Mouse (Mus musculus) megakaryocyte, adult 5-6 weeks (primary cell): ENCODE data around the gene Fam160a2. TPM values are rescaled to one million over a fixed set of nuclear protein-coding genes. Genes with fewer than 3 reads are reported as not detected.
"Not testable (repeated sequence)": the region's sequence is repeated elsewhere in the genome, so short reads cannot be mapped to it uniquely, and the experiment has no call there.

Experiments used
- ATAC-seq: 2 replicates; pipeline ENCODE4 v1.8.0; 2016; ENCODE audit warnings: mild to moderate bottlenecking, inconsistent platforms; ENCODE audit not compliant: poor library complexity, severe bottlenecking
- total RNA-seq, 2 experiments: library from RNA; stranded (forward) in 1 of 2; stranded (reverse) in 1 of 2; fragments of 153-499, 151-499 nt in 1 of 2; fragments of 221-1000, 200-1000 nt in 1 of 2; gene quantifications; 2 replicates each; pipeline versions ENCODE4 v1.2.3 to v1.2.4; 2015 to 2017

Fam160a2 gene
- total RNA-seq, 2 experiments from 2014 or later, result 26.1 to 36.2 TPM

DNA sequence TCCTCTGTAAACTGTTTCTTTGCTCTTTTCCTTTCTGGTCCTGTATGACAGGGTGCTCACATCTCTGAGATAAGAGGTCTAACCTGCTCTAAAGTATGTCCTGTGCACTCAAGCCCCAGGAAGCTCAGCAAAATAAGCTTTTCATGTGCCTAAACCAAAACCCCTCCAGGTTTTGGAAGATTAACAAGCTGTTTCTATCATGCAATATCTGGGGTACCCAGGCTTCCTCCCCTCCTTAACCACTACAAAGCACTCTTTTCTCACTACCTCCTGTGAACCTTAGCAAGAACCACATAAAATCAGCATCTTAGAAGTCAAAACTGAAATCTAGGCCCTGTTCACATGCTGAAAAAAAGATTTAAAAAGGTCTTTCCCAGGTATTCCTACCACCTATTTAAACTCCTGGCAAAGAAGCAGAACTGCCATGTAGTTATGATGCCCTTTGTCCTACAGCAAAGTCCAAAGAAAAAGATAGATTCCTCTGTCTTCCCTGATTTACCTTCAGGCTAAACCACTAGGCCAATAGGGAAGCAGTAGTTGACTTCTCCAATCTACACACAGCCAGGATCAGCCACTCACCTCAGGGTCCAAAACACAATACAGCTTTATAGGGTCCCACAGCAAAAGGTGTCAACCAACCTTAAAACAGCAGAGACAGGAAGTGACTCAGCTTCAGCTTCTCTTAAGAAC lies 4.6 kb downstream of the Fam160a2 start:
- no peak for ATAC-seq

DNA sequence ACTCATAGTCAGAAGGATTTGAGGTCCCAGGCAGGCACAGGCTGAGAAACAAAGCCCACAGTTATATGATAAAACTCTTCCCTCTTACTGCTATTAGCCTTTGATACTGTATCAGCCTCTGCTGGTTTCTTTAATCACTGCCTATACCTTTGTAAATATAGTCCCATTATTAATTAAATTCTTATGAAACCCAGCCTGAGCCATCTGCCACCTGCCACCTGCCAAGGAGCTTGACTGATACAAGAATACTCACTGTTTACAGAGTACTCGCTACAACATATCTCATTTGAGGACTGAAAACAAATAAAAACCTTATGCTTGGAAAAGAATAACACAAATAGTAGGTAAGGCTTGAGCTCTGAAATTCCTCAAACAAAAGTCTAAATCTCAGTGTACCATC lies 5.2 kb downstream of the Fam160a2 start:
- no peak for ATAC-seq

DNA sequence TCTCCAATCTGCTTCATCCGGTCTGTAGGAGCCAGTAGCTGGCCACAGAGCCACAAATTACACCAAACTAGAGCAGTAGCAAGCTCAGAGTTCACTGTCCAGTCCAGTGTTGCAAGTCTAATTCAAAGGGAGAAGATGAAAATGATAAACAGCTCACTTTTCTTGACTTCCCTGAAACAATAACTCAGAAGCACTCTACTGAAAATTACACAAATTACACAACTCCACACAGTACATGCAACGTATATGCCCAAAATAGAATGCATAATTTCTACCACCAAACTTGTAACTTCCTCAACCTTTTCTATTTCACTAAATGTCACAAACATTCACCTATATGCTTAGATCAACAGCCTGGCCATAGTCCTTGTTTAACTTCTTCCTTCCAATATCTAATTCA lies 9.6 kb downstream of the Fam160a2 start:
- ATAC-seq, result peak; percentile 69

DNA sequence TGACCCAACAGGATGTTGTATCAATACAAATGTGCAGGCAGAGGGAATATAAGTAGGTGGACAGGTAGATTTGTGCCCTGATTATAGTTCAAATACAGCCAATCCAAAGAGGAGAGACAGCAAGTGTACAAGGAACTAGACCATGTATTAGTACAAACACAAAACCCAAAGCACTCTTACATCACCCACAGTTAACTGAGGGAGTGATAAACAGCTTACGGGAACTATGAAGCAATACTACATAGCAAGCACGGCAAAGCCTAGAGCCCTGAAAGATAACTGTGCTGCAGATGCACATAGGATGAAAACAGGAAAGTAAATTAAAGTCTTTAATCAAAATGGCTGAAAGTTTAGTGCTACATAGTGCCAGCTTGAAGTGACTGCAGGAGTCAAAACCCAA lies 12.2 kb downstream of the Fam160a2 start:
- ATAC-seq, result peak; percentile 74

DNA sequence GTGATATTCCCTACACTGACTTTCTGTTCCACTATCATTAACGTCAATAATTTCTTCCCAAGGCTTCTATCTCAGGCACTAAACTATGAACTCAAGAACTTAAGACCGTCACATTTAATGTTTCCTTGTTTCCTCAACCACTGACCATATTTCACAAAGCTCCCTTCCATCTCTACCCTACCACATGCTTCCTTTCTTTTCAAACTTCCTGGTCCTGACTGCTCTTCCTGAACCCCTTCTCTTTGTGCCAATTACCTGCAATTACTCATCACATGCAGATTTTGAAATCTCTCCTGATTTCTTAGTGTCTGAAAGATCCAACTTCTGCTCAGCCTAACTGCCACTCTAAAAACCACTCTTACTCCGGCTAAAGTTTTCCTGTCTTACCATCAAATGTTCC lies 19.5 kb downstream of the Fam160a2 start:
- peak; percentile 31; the same call in 1 of the 2 replicates for ATAC-seq

DNA sequence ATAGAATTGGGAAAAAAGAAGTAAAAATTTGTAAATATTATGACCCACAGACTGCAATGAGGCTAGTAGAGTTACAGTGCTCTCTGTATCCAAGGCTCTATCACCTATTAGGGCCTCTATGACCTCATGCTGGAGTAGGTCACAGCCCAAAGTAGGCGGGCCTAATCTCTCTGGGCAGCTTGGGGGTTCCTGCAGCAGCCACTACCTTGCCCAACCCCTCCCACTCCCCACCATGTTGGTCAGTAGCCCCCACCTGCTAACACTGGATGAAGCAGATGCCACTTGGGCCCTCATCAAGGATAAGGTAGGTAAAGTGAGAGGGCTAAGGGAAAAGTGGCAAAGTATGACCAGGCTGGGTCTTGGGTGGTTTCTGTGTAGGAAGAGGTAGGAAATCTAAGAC lies 25.0 kb downstream of the Fam160a2 start, which contains the start of gene Gm5901:
TSS of gene Gm5901 (plus strand) at position 173 of the 400 bp plus-strand sequence.
- ATAC-seq, result no peak

DNA sequence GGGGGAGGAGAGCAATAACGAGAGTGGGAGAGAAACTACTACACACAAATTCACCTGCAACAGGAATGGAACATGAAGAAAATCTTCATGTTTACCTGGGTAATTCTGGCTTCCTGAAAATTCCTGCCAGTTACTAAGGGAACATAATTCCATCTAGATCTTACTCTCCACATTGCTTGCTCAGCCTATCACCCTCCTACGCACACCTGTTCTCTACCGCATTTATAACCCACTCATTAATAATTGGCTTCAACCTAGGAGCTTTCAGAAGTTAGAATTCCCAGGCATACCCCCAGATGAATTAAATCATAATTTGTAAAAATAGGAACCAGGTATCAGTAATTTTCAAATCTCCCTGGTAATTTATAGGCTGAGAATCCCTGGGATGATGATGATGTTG lies 25.9 kb downstream of the Fam160a2 start:
- no peak for ATAC-seq

DNA sequence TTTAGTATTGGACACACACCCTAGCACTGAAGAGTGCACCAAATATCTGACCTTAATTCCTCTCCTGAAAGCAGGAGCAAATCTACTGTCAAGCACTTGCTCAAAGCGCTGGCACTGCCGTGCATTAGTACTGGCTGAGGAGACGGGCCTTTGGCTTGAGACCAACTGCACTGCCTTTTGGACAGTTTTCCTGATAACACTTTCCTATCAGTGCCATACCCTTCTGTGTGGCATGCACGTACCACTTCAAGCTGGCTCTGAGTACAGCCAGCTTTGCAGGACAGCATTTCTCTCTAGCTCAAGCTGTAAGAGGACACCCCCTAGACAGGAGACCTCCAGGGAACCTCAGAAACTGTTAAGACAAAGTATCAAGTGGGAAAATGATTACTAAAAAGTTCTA lies 26.3 kb downstream of the Fam160a2 start:
- peak; percentile 6 for ATAC-seq

DNA sequence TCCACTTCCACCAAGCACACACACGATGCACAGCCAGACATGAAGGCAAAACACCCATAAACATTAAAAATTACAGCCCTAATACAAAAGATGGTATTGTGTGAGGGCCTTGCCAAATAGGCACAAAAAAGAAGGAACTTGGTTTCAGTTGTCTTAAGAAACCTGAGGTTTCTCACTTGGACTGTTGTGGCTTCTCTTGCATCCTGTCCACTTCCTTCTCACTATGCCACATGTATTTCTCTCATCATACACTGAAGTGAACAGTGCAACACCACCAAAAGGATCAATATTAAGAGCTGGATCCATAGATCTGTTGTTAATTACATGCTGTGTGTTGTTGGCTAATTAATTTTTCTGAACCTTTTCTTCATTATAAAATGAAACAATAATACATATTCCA lies 26.9 kb downstream of the Fam160a2 start:
- ATAC-seq, result peak; percentile 90

DNA sequence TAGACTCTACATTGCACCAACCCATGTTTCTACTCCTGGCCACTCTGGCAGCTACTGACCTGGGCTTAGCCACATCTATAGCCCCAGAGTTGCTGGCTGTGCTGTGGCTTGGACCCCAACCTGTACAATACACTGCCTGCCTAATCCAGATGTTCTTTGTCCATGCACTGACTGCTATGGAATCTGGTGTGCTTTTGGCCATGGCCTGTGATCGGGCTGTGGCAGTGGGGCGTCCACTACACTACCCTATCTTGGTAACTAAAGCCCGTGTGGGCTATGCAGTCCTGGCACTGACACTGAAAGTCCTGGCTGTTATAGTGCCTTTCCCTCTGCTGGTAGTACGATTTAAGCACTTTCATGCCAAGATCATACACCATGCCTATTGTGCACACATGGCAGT lies 31.3 kb downstream of the Fam160a2 start:
- no peak for ATAC-seq

DNA sequence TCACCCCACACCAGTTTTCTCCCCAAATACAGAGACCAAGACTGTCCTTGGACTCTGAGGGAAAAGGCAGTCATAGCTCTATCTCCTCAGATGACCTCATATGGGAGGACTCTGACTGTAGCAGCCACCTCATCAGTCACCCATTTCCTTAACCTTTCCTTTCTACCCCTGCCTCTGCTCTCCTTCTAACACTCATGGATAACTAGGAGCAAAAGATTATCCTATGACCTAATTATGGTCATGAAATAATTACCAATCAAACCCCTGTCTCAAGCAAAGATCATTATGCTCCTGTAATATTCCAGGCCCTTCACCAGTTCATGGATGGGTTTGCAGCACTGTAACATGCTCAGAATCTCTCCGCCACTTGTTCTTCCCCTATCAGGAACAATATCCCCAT lies 31.9 kb downstream of the Fam160a2 start, which contains the start of gene Olfr692:
TSS of gene Olfr692 (plus strand) at position 301 of the 400 bp plus-strand sequence.
- no peak for ATAC-seq

DNA sequence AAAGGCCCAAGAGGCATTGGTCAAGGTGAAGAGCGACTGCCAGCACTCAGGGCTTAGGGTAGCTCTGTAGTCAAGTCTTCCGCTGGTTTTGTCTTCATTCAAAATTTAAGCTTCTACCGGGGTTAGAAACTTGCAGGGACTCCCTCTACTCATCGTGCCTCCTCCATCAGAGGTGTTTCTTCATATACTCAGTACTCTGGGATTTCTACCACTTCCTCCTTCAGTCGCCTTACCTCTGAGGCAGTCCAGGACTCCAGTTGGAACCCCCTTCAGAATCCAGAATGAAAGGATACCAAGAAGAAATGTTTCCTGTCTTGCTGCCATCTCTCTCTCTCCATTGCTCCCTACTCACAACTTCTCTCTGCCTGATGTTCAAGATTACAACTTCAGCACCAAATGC lies 32.6 kb downstream of the Fam160a2 start:
- peak; percentile 35; the same call in 1 of the 2 replicates for ATAC-seq

DNA sequence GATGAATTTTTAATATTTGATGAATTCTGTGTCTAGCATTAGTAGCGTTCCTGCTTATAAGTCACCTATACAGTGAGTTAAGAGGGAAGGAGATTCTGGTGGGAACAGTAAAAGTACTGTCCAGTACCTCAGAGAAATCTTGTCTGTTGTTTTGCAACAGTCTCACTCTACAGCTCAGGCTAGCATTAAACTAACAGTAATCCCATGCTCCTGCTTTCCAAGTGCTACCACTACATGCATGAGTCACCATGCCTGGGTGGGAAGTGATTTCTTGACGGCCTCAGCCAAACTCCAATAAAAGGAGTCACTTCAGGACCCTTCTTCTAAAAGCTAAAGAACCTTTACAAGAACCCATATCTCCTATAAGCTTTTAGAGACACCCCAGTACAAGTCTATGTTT lies 38.1 kb downstream of the Fam160a2 start:
- no peak for ATAC-seq

DNA sequence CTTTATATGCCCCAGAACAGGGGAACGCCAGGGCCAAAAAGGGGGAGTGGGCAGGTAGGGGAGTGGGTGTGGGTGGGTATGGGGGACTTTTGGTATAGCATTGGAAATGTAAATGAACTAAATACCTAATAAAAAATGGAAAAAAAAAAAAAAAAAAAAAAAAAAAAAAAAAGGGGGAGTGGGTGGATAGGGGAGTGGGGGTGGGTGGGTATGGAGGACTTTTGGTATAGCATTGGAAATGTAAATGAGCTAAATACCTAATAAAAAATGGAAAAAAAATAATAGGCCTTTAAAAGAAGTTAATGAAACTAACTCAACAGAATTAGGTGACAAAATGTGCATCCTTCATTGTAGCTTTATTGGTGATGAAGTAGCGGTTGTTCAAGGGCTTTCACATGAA lies 43.4 kb downstream of the Fam160a2 start:
- not testable (repeated sequence) for ATAC-seq

DNA sequence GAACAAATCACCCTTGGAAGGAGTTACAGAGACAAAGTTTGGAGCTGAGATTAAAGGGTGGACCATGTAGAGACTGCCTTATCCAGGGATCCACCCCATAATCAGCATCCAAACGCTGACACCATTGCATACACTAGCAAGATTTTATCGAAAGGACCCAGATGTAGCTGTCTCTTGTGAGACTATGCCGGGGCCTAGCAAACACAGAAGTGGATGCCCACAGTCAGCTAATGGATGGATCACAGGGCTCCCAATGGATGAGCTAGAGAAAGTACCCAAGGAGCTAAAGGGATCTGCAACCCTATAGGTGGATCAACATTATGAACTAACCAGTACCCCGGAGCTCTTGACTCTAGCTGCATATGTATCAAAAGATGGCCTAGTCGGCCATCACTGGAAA lies 43.8 kb downstream of the Fam160a2 start:
- not testable (repeated sequence) for ATAC-seq

DNA sequence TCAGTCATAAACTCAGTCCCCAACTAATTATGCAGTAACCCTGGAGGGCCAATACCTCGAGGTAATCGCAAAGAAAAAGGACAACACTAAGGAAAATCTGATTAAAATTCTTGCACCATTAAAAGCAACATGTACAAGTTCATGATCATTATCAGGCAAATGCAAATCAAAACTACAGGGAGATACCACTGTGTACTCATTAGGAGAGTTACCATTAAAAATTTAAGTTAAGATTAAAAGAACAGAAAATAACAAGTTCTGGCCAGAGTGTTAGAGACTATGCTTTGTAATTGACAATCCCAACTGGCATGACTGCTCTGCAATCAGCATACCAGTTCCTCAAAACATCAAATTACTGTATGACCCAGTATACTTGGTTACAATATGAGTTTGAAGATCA lies 57.1 kb downstream of the Fam160a2 start:
- ATAC-seq, result no peak

DNA sequence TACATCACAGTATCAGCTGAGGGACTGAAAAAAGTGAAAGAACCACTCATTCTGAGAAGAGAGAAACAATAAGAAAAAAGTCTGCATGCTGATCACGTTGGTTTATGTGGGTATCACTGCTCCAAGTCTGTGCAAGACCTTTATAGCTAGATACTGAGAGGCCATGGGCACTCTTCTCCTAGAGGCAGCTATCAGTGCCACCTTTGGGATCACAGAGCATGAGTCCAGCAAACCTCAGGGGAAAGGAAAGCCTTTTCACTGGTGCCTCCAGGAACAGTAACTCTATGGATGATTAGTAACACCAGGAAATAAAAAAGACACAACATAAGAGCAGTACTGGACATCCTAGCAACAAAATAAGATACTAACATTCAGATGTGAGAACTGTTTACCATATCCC lies 57.7 kb downstream of the Fam160a2 start, which contains the start of gene Olfr691:
TSS of gene Olfr691 (minus strand) at position 101 of the 400 bp plus-strand sequence.
- ATAC-seq, result no peak

DNA sequence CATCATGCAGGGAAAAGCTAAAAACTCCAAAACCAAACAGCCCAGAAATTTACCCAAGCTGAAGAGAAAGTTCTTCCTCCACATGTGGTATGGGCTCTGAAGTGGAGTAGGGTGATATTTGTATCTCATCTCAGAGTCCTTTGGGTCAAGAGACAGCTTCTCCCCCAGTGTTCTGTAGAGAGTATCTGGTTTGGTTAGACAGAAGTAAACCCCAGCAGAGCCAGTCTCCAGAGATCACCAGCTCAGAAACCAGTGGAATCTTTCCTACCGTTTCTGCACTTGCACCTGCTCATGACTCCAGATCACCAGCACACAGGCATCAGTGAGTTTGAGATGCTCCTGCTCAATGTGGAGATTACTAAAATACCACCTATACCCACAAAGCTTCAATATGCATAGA lies 65.8 kb downstream of the Fam160a2 start, which contains the start of gene Olfr690:
TSS of gene Olfr690 (minus strand) at position 101 of the 400 bp plus-strand sequence.
- ATAC-seq, result no peak

DNA sequence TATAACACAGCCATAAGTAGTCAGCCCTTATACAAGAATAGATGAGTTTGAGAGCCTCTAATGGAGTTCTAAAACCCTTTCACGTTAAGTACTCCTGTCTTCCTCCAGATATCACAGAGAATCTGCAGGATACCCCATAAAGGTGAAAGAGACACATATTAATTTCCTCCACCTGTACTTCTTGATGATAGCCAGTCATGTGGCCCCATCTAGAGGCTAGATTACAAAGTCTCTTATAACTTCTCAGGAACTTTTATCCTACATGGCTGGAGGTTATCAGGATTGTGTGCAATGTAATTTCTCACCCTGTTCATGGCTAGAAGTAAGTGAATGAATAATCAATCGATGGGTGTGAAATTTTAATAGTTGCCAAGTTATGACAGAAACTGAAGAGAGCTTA lies 74.6 kb downstream of the Fam160a2 start:
- no peak for ATAC-seq
